Mouse (Mus musculus) small intestine, adult 2 months (tissue): Measurements from ENCODE around the gene Gm3629.
"Not testable (repeated sequence)": the region's sequence is repeated elsewhere in the genome, so short reads cannot be mapped to it uniquely, and the experiment has no call there.

Experiments used
- CTCF ChIP-seq: fragments of 200-500 bp; IDR thresholded peaks from 2 replicates; pipeline ENCODE4 v1.5.1; 2012; ENCODE audit warnings: low read depth, mild to moderate bottlenecking, control low read depth, inconsistent platforms, low read length, moderate library complexity, mixed read lengths; ENCODE audit not compliant: insufficient replicate concordance, insufficient read length; ENCODE audit errors: extremely low read depth
- POLR2A ChIP-seq: fragments of 200-500 bp; IDR thresholded peaks from 2 replicates; pipeline ENCODE4 v1.6.1; 2012; ENCODE audit warnings: low read depth, mild to moderate bottlenecking, control low read depth, inconsistent platforms, low read length, moderate library complexity

GRCm38 (mm10) chr14:6606436-6606835, 16.0 kb upstream of the Gm3629 start:
- TF ChIP-seq CTCF, POLR2A: not testable (repeated sequence)
